Mouse (Mus musculus): ENCODE results near the gene Pla2g15. TPM values are rescaled to one million over a fixed set of nuclear protein-coding genes. Genes with fewer than 3 reads are reported as not detected.
"Not testable (repeated sequence)": the region's sequence is repeated elsewhere in the genome, so short reads cannot be mapped to it uniquely, and the experiment has no call there.

Pla2g15 gene
- polyA plus RNA-seq, 1 experiment from 2014 or later = 6.5 TPM

DNA sequence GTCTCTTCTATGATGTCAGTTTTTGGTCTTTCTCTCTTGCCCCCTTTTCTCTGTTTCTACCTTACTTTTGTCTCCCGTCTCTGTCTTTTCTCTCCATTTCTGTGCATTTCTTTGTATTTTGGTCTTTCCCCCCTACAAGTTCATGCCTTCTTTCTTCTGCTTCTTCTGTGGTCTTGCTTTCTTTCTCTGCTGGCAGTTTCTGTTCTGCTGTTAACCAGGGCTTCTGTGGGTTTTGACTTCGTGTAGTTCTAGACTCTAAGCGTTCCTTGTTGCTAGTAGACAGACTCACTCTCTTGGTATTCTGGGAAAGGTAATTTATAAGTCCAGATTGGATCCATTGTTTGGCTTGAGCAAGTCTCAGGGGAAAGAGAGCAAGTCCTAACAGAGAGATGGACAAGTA, 36.2 kb downstream of the Pla2g15 start:
- Histone ChIP-seq H3K9me3 (ENCODE audit: control insufficient read depth, low read length) (no peaks in the 10 kb centered on the region), H3K36me3 (ENCODE audit: control insufficient read depth, insufficient read depth, low read length) (peaks cover 44% of the 10 kb centered on the region), H3K4me1 (ENCODE audit: control insufficient read depth, insufficient read depth, low read length) (no peaks in the 10 kb centered on the region), H3K9ac (replicated peaks; ENCODE audit: low read length) (no peak overlapping the region), H3K4me2 (ENCODE audit: low read length) (no peak overlapping the region), H3K27ac (replicated peaks; ENCODE audit: low read depth, low read length) (no peak overlapping the region), H3K27me3 (ENCODE audit: control insufficient read depth, insufficient read depth, low read length) (no peaks in the 10 kb centered on the region), H3K4me3 (replicated peaks; ENCODE audit: low read depth, low read length) (no peak overlapping the region)
- 97% methylated on average over 3 of the region's 3 CpGs for WGBS
- DNase-seq (no peak), ATAC-seq (ENCODE audit: low FRiP score, low TSS enrichment) (no peak)

DNA sequence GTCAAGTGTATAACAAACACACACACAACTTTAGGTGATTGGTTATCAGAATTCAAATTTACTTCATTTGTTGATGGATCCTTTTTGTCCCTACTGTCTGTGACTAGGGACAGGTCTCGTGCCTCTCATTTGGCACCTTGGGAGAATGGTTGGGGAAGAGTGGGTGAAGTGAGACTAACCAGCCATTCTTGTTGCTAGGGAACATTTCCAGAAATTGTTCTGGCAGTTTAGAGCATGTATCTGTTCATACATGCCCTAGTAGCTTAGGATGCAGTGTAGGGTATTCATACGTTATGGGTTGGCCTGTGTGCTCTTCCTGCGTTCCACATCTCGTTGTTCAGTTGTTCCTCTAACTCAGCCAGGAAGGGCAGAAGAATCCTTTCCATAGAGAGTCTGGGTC, 39.0 kb downstream of the Pla2g15 start:
- ATAC-seq (ENCODE audit: low FRiP score, low TSS enrichment) = no peak
- Histone ChIP-seq H3K27ac (replicated peaks; ENCODE audit: low read depth, low read length) (no peak overlapping the region), H3K4me3 (replicated peaks; ENCODE audit: low read depth, low read length) (no peak overlapping the region), H3K4me1 (ENCODE audit: control insufficient read depth, insufficient read depth, low read length) (no peaks in the 10 kb centered on the region), H3K27me3 (ENCODE audit: control insufficient read depth, insufficient read depth, low read length) (no peaks in the 10 kb centered on the region), H3K36me3 (ENCODE audit: control insufficient read depth, insufficient read depth, low read length) (peaks cover 59% of the 10 kb centered on the region), H3K9ac (replicated peaks; ENCODE audit: low read length) (no peak overlapping the region), H3K9me3 (ENCODE audit: control insufficient read depth, low read length) (no peaks in the 10 kb centered on the region), H3K4me2 (ENCODE audit: low read length) (no peak overlapping the region)
- no peak for DNase-seq
- WGBS = 95% methylated on average over 4 of the region's 4 CpGs

DNA sequence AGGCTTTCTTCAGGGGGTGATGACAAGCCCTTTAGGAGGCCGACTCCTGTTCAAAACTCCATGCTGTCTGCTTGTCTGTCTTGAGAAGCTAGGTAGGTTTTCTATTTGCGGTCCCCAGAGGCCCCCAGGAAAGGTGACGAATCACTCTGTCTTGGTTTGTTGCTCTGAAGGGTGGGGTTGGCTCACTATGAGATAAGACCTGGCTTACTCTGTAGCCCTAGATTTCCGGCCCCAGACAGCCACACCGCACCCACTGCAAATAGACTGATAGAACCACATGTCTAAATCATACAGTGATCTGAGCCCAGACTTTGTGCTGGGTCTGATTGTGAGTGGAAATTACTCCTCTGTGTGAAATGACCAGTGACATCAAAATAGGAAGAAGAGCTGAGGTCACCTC, 41.4 kb downstream of the Pla2g15 start:
- ATAC-seq (ENCODE audit: low FRiP score, low TSS enrichment) (no peak), DNase-seq (no peak)
- WGBS = 97% methylated on average over 5 of the region's 5 CpGs
- H3K4me1 ChIP-seq (ENCODE audit: control insufficient read depth, insufficient read depth, low read length) = no peaks in the 10 kb centered on the region
- H3K27me3 ChIP-seq (ENCODE audit: control insufficient read depth, insufficient read depth, low read length) = no peaks in the 10 kb centered on the region
- H3K9me3 ChIP-seq (ENCODE audit: control insufficient read depth, low read length) = no peaks in the 10 kb centered on the region
- no peak overlapping the region for H3K27ac ChIP-seq (replicated peaks; ENCODE audit: low read depth, low read length)
- H3K36me3 ChIP-seq (ENCODE audit: control insufficient read depth, insufficient read depth, low read length) = peaks cover 70% of the 10 kb centered on the region
- H3K4me3 ChIP-seq (replicated peaks; ENCODE audit: low read depth, low read length) = no peak overlapping the region
- no peak overlapping the region for H3K4me2 ChIP-seq (ENCODE audit: low read length)
- H3K9ac ChIP-seq (replicated peaks; ENCODE audit: low read length) = no peak overlapping the region

DNA sequence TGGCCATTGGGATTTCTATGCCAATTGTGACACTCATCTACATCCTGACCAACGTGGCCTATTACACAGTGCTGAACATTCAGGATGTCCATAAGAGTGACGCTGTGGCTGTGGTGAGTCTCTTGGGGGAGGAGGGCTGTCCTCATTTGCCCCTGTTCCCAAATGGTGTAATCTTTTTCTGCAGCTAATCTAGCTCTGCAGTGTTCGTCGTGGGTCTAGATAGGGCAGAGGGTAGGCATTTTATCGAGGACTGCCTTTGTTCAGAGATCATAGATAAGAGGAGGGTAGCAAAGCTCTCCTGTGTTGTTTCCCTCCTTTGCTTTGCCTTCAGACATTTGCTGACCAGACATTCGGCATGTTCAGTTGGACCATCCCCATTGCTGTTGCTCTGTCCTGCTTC, 43.0 kb downstream of the Pla2g15 start:
- no peak for ATAC-seq (ENCODE audit: low FRiP score, low TSS enrichment)
- Histone ChIP-seq H3K27me3 (ENCODE audit: control insufficient read depth, insufficient read depth, low read length) (no peaks in the 10 kb centered on the region), H3K27ac (replicated peaks; ENCODE audit: low read depth, low read length) (no peak overlapping the region), H3K4me2 (ENCODE audit: low read length) (no peak overlapping the region), H3K4me1 (ENCODE audit: control insufficient read depth, insufficient read depth, low read length) (no peaks in the 10 kb centered on the region), H3K36me3 (ENCODE audit: control insufficient read depth, insufficient read depth, low read length) (peaks cover 73% of the 10 kb centered on the region), H3K9ac (replicated peaks; ENCODE audit: low read length) (no peak overlapping the region), H3K4me3 (replicated peaks; ENCODE audit: low read depth, low read length) (no peak overlapping the region), H3K9me3 (ENCODE audit: control insufficient read depth, low read length) (no peaks in the 10 kb centered on the region)
- DNase-seq = no peak
- 93% methylated on average over 6 of the region's 6 CpGs for WGBS

DNA sequence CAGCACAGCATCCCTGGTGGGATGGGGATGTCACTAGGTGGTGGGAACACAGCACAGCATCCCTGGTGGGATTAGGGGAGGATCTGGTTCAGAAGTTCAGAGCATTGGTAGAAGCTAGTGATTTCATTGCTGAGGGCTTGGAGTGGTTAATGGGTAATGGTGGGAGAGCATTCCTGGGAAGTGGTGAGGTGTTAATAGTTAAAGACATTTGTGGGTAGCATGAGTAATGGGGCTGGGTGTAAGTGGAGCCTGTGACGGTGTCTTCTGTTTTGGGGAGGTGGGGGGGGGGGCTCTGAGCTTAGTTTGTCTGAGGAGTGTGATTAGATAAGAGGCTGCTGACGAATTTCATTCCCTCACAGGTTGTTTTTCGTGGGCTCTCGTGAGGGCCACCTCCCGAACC, 43.9 kb downstream of the Pla2g15 start:
- WGBS = 94% methylated on average over 5 of the region's 5 CpGs

DNA sequence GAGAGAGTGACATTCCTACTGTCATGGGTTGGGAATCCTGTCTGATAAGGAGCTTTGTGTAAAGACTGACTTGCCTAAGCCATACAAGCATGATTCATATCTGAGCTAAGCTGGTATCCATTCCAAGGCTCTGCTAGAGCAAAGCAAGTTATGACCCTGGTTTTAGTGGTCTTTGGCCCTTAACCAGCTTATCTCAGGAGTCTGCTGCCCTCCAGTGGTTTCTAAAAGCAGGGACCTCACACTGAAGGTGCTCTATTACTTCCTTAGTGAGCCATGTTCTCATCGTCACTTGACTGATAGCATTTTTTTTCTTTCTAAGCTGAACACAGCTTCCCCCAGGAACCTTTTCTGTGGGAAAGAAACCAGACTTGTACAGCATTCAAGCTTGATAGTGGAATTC, 48.5 kb downstream of the Pla2g15 start:
- no peak for ATAC-seq (ENCODE audit: low FRiP score, low TSS enrichment)
- H3K27me3 ChIP-seq (ENCODE audit: control insufficient read depth, insufficient read depth, low read length) = no peaks in the 10 kb centered on the region
- DNase-seq = peak; percentile 75
- no peaks in the 10 kb centered on the region for H3K9me3 ChIP-seq (ENCODE audit: control insufficient read depth, low read length)
- H3K36me3 ChIP-seq (ENCODE audit: control insufficient read depth, insufficient read depth, low read length) = peaks cover 90% of the 10 kb centered on the region
- no peak overlapping the region for H3K4me2 ChIP-seq (ENCODE audit: low read length)
- 3% methylated on average over 1 of the region's 1 CpGs for WGBS
- H3K9ac ChIP-seq (replicated peaks; ENCODE audit: low read length) = no peak overlapping the region
- no peaks in the 10 kb centered on the region for H3K4me1 ChIP-seq (ENCODE audit: control insufficient read depth, insufficient read depth, low read length)
- no peak overlapping the region for H3K4me3 ChIP-seq (replicated peaks; ENCODE audit: low read depth, low read length)
- no peak overlapping the region for H3K27ac ChIP-seq (replicated peaks; ENCODE audit: low read depth, low read length)

More for the DNA sequence above, 43.9 kb downstream of the Pla2g15 start:
- no peak overlapping the region for H3K4me2 ChIP-seq (ENCODE audit: low read length)
- no peaks in the 10 kb centered on the region for H3K27me3 ChIP-seq (ENCODE audit: control insufficient read depth, insufficient read depth, low read length)
- no peak overlapping the region for H3K27ac ChIP-seq (replicated peaks; ENCODE audit: low read depth, low read length)
- H3K36me3 ChIP-seq (ENCODE audit: control insufficient read depth, insufficient read depth, low read length) = peaks cover 82% of the 10 kb centered on the region
- H3K9me3 ChIP-seq (ENCODE audit: control insufficient read depth, low read length) = no peaks in the 10 kb centered on the region
- no peak overlapping the region for H3K9ac ChIP-seq (replicated peaks; ENCODE audit: low read length)
- DNase-seq (no peak), ATAC-seq (ENCODE audit: low FRiP score, low TSS enrichment) (no peak)
- no peak overlapping the region for H3K4me3 ChIP-seq (replicated peaks; ENCODE audit: low read depth, low read length)
- H3K4me1 ChIP-seq (ENCODE audit: control insufficient read depth, insufficient read depth, low read length) = no peaks in the 10 kb centered on the region

DNA sequence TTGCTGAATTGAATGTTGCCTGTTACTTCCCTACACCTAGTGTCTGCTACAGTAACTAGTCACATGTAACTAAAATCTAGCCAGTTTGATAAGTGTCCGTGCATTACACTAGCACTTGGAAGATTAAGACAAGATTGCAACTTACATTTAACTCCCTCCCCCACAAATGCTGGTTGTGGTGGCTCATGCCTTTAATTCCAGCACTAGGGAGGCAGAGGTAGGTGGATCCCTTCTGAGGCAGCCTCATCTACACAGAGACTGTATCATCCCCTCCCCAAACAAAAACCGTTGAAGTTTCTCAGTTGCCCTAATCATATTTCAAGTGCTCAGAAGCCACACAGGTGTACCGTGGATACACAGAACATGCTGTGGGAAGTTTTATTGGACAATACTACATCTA, 49.4 kb downstream of the Pla2g15 start:
- not testable (repeated sequence) for ATAC-seq (ENCODE audit: low FRiP score, low TSS enrichment); H3K4me2 ChIP-seq (ENCODE audit: low read length); H3K4me1 ChIP-seq (ENCODE audit: control insufficient read depth, insufficient read depth, low read length); H3K27ac ChIP-seq (replicated peaks; ENCODE audit: low read depth, low read length); H3K9me3 ChIP-seq (ENCODE audit: control insufficient read depth, low read length); H3K27me3 ChIP-seq (ENCODE audit: control insufficient read depth, insufficient read depth, low read length); DNase-seq; H3K4me3 ChIP-seq (replicated peaks; ENCODE audit: low read depth, low read length); H3K9ac ChIP-seq (replicated peaks; ENCODE audit: low read length)
- peaks cover 88% of the 10 kb centered on the region for H3K36me3 ChIP-seq (ENCODE audit: control insufficient read depth, insufficient read depth, low read length)
- 91% methylated on average over 3 of the region's 3 CpGs for WGBS

DNA sequence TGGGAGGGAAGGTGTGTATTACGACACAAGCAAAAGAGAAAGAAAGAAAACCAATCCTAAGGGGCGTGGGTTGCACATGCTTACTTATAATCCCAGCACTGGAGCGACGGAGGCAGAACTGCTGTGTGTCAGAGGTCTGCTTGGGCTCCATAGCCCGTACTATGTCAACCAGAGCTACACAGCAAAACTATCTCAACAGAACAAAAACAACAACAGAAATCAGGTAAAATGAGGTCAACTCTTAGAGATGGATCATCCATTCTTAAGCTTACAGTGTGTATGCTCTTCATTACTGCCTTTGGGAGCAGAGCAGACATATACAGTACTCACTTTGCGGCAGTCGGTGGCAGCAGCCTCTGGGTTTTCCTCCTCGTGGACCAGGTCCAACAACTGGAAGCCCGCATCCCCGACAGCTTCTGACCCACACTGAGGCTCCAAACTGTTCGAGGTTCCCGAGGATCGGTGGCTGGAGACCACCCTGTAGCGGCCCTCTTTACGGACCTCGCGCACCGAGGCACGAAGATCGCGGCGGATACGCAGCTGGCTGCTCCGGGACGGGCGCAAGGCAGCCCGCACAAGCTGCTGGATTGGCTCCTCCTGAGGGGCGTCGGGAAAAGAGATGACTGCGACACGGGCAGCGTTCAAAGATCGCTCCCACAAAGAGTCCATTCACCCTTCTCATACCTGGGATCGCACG, 60.0 kb downstream of the Pla2g15 start:
- no peaks in the 10 kb centered on the region for H3K27me3 ChIP-seq (ENCODE audit: control insufficient read depth, insufficient read depth, low read length)
- peak; percentile 78 for ATAC-seq (ENCODE audit: low FRiP score, low TSS enrichment)
- peak overlapping the region; percentile 88 for H3K4me3 ChIP-seq (replicated peaks; ENCODE audit: low read depth, low read length)
- peaks cover 17% of the 10 kb centered on the region for H3K4me1 ChIP-seq (ENCODE audit: control insufficient read depth, insufficient read depth, low read length)
- peak overlapping the region; percentile 93 for H3K27ac ChIP-seq (replicated peaks; ENCODE audit: low read depth, low read length)
- peak overlapping the region; percentile 86 for H3K9ac ChIP-seq (replicated peaks; ENCODE audit: low read length)
- H3K36me3 ChIP-seq (ENCODE audit: control insufficient read depth, insufficient read depth, low read length) = peaks cover 38% of the 10 kb centered on the region
- peak overlapping the region; percentile 87 for H3K4me2 ChIP-seq (ENCODE audit: low read length)
- no peaks in the 10 kb centered on the region for H3K9me3 ChIP-seq (ENCODE audit: control insufficient read depth, low read length)
- WGBS = under 1% methylated on average over 35 of the region's 35 CpGs
- DNase-seq = no peak

DNA sequence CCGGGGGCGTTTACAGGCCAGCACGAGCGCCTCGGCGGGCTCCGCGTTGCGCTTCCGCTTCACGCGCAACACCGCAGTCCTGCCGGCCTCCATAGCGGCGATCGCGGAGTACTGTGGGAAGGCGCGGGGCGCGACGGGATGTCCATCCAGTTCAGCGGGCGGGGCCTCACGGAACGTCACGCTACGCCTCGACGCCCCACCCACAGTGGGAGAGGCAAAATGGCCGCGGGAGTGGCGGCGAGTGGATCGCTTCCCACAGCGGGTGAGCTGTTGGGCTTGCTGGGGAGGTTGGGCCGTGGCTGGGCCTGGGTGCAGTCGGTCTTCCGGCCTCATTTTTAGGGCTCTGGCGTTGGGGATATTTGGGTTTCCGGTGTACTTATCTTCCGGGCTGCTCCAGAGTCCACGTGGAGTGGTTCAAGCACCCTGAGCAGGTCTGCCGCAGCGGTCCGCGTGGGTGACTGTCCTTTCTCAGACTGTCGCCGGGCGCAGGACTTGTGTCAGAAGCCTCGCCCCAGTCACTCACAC, 60.7 kb downstream of the Pla2g15 start, which contains the start of the genes Slc7a6os and Prmt7:
TSS of gene Slc7a6os (minus strand) at position 115 of the 525 bp plus-strand sequence.
TSS of gene Prmt7 (plus strand) at position 116 of the 525 bp plus-strand sequence.
- Histone ChIP-seq H3K27ac (replicated peaks; ENCODE audit: low read depth, low read length) (peak within 1 kb of the TSS; percentile 93), H3K36me3 (ENCODE audit: control insufficient read depth, insufficient read depth, low read length) (peaks cover 39% of the 10 kb centered on the region), H3K4me2 (ENCODE audit: low read length) (peak within 1 kb of the TSS; percentile 87), H3K4me3 (replicated peaks; ENCODE audit: low read depth, low read length) (peak within 1 kb of the TSS; percentile 88), H3K4me1 (ENCODE audit: control insufficient read depth, insufficient read depth, low read length) (peaks cover 17% of the 10 kb centered on the region), H3K27me3 (ENCODE audit: control insufficient read depth, insufficient read depth, low read length) (no peaks in the 10 kb centered on the region), H3K9me3 (ENCODE audit: control insufficient read depth, low read length) (no peaks in the 10 kb centered on the region), H3K9ac (replicated peaks; ENCODE audit: low read length) (peak within 1 kb of the TSS; percentile 86)
- ATAC-seq (ENCODE audit: low FRiP score, low TSS enrichment) (peak; percentile 98), DNase-seq (peak; percentile 99)
- WGBS = 0% methylated on average over 52 of the region's 52 CpGs

All from midbrain, embryonic 14.5 days (tissue).